Mouse (Mus musculus): ENCODE measurements around the gene Msi2.

DNA sequence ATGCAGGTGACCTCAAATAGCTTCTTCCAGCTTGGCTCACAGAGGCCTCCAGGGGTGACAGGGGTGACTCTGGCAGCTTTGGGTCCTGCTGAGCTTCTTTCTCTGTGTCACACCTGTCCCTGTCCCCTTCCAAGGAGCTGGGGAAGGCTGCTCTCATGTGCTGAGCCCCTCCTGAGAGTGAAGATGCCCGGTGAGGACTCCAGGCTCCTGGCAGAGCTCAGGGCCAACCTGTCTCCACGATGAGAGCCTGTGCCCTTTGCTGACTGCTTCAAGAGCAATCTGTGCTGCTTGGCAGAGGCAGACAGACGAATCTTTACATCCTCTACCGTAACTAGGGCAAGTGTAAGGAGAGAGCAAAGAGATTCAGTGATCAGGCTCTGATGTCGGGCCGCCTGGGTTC is 407.5 kb downstream of the Msi2 start:
- TF ChIP-seq GATA1 (IDR thresholded peaks at IDR 0.05; ENCODE audit: borderline replicate concordance, low read length), result no peak
- TF ChIP-seq FLI1 (IDR thresholded peaks at IDR 0.05; ENCODE audit: low read length), result no peak
